Mouse (Mus musculus) megakaryocyte, embryonic 14.5 days (primary cell): Measurements from ENCODE around the gene Trip10. TPM values are rescaled to one million over a fixed set of nuclear protein-coding genes. Genes with fewer than 3 reads are reported as not detected.
A peak's percentile ranks its signal among the peaks of the same experiment; 100 is the strongest.

Source experiments
- H3K27me3 ChIP-seq: replicated peaks from 2 replicates; pipeline ENCODE3; 2012; ENCODE audit warnings: inconsistent platforms
- H3K36me3 ChIP-seq: replicated peaks from 2 replicates; pipeline ENCODE3; 2012; ENCODE audit warnings: low read length, inconsistent platforms, mixed read lengths
- H3K4me1 ChIP-seq: 2 replicates; pipeline ENCODE4 v1.6.1; 2012; ENCODE audit warnings: inconsistent platforms
- H3K4me3 ChIP-seq: replicated peaks from 2 replicates; pipeline ENCODE3; 2012; ENCODE audit warnings: moderate library complexity, mild to moderate bottlenecking, inconsistent platforms
- H3K9me3 ChIP-seq: 2 replicates; pipeline ENCODE4 v1.6.1; 2012; ENCODE audit warnings: inconsistent platforms
- FLI1 ChIP-seq: IDR thresholded peaks from 2 replicates; pipeline ENCODE4 v1.6.1; 2012; ENCODE audit warnings: low read length, inconsistent platforms, mixed read lengths
- GATA1 ChIP-seq: IDR thresholded peaks from 3 replicates; pipeline ENCODE4 v1.6.1; 2012; ENCODE audit warnings: mixed read lengths, low read length, inconsistent platforms, borderline replicate concordance
- polyA plus RNA-seq: library from polyadenylated mRNA; stranded (reverse); fragments of >175 nt; gene quantifications from 2 replicates; pipeline ENCODE4 v1.2.3, GENCODE M21; 2012; ENCODE audit warnings: low replicate concordance; ENCODE audit not compliant: insufficient read depth

Gene Trip10
- polyA plus RNA-seq, 1 experiment, result 45.7 TPM

DNA sequence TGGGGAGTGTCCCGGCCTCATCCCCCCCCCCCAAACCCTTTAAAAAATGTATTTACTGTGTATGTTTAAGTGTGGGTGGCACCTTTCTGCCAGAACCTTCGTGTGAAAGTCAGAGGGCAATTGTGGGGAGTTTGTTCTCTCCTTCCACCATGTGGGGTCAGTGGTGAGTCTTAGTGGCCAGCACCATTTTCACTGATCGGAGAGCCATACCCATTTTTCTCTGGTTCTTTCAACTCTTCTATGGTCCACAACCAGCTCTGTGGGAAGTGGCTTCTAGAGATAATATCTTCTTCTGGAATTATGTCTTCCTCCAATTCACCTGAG is 29.4 kb upstream of the Trip10 start:
- Histone ChIP-seq H3K4me3 (peak overlapping the region; percentile 84), H3K4me1 (peaks cover 74% of the 10 kb centered on the region), H3K36me3 (peaks cover 2% of the 10 kb centered on the region), H3K9me3 (no peaks in the 10 kb centered on the region), H3K27me3 (peaks cover 61% of the 10 kb centered on the region)
- TF ChIP-seq GATA1 (no peak), FLI1 (no peak)

DNA sequence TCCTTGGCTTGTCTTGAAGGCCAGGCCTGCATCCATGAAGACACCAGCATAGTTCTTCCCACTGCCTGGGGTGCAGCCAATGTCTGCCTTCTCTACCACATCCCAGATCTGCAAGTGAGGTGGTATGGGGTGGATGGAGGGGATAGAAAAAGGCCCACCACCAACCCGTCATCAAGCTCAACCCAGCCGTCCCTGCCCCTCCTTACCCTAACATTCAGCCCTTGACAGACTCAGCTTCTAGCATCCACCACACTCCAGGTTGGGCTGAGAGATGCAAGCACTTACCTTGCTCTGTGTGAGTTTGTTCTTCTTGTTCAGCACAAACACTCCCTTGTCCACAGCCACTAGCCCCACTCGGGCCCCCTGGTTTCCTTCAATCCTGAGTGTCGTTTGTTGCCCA is 27.3 kb upstream of the Trip10 start:
- H3K9me3 ChIP-seq, result no peaks in the 10 kb centered on the region
- peaks cover 71% of the 10 kb centered on the region for H3K27me3 ChIP-seq
- H3K36me3 ChIP-seq, result no peaks in the 10 kb centered on the region
- H3K4me1 ChIP-seq, result peaks cover 66% of the 10 kb centered on the region
- no peak overlapping the region for H3K4me3 ChIP-seq
- no peak for TF ChIP-seq GATA1
- no peak for TF ChIP-seq FLI1

- no peak for TF ChIP-seq FLI1
- no peak for TF ChIP-seq GATA1
- Histone ChIP-seq H3K9me3 (no peaks in the 10 kb centered on the region), H3K27me3 (peaks cover 75% of the 10 kb centered on the region), H3K4me3 (no peak overlapping the region), H3K4me1 (peaks cover 60% of the 10 kb centered on the region), H3K36me3 (no peaks in the 10 kb centered on the region)
Observed at GRCm38 (mm10) chr17:57223313-57223712, 25.9 kb upstream of the Trip10 start.

DNA sequence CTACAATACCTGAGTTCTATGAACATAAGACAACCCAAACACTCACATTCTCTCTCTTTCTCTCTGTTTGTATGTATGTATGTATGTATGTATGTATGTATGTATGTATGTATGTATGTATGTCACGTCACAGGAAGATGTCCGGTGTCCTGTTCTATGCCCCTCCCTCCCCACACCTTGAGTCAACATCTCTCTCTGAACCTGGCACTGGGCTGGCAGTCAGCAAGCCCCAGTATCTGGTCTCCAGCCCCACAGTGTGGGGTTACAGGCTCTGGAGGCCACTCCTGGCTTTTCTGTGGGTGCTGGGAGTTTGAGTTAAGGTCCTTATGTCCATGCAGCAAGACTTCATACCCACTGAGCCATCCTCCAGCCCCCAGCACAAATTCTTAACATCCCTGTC is 21.8 kb upstream of the Trip10 start:
- TF ChIP-seq FLI1 (no peak), GATA1 (no peak)
- Histone ChIP-seq H3K4me3 (peak overlapping the region; percentile 30), H3K4me1 (peaks cover 70% of the 10 kb centered on the region), H3K9me3 (no peaks in the 10 kb centered on the region), H3K27me3 (peaks cover 64% of the 10 kb centered on the region), H3K36me3 (no peaks in the 10 kb centered on the region)

- Histone ChIP-seq H3K4me1 (peaks cover 69% of the 10 kb centered on the region), H3K4me3 (peak within 1 kb of the TSS; percentile 30), H3K9me3 (no peaks in the 10 kb centered on the region), H3K27me3 (peaks cover 62% of the 10 kb centered on the region), H3K36me3 (no peaks in the 10 kb centered on the region)
- TF ChIP-seq GATA1, result no peak
- TF ChIP-seq FLI1, result no peak
Observed at GRCm38 (mm10) chr17:57228014-57228413, 21.2 kb upstream of the Trip10 start, which contains the start of gene C3. Gene C3 (minus strand): TSS chr17:57228136.

DNA sequence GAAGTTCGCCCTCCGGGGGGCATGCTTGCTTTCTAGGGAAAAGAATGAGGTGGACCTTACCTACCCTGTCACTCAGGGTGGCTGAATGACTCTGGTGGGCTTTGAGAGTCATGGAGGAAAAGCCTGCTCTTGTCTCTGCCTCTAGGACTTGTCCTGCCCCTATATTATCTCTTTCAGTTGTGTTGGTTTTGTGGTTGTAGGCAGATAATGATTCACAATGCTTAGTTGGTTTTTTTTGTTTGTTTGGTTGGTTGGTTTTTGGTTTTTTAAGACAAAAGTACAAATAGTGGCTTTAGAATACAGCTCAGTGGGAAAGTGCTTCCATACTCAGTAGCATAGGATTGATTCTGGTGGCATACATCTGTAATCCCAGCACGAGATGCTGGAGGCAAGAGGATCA is 20.4 kb upstream of the Trip10 start:
- Histone ChIP-seq H3K36me3 (peaks cover 2% of the 10 kb centered on the region), H3K27me3 (peaks cover 55% of the 10 kb centered on the region), H3K9me3 (no peaks in the 10 kb centered on the region), H3K4me3 (no peak overlapping the region), H3K4me1 (peaks cover 63% of the 10 kb centered on the region)
- TF ChIP-seq GATA1, result no peak
- no peak for TF ChIP-seq FLI1

- H3K36me3 ChIP-seq, result peaks cover 14% of the 10 kb centered on the region
- H3K4me1 ChIP-seq, result peaks cover 62% of the 10 kb centered on the region
- H3K4me3 ChIP-seq, result no peak overlapping the region
- no peaks in the 10 kb centered on the region for H3K9me3 ChIP-seq
- H3K27me3 ChIP-seq, result peaks cover 43% of the 10 kb centered on the region
- TF ChIP-seq GATA1, result no peak
- TF ChIP-seq FLI1, result no peak
Observed at GRCm38 (mm10) chr17:57229851-57230727, 19.2 kb upstream of the Trip10 start.

- H3K27me3 ChIP-seq, result peaks cover 37% of the 10 kb centered on the region
- H3K9me3 ChIP-seq, result no peaks in the 10 kb centered on the region
- no peak overlapping the region for H3K4me3 ChIP-seq
- TF ChIP-seq GATA1 (no peak), FLI1 (no peak)
- H3K4me1 ChIP-seq, result peaks cover 59% of the 10 kb centered on the region
- peaks cover 21% of the 10 kb centered on the region for H3K36me3 ChIP-seq
Observed at GRCm38 (mm10) chr17:57230728-57231125, 18.5 kb upstream of the Trip10 start.

DNA sequence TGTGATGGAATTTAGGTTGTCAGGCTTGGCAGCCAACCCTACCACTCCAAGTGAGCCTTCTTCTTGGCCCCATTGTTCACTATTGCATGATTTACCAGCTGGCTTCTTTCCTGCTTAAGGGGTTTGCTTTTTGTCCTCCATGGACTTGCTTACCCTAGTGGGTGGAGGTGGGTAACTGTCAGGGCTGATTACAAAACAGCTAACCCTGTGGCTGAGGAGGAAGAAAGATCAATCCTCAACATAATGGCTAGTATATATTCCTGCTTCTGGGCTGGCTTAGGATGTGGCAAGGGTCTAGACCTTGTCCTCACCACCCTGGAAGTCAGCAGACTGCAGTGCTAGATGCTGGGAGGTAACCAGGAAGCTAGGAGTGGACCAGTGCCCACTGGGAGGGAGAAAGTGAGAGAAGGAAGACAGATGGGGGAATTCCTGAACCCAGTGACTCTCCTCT is 17.9 kb upstream of the Trip10 start:
- H3K27me3 ChIP-seq, result peaks cover 31% of the 10 kb centered on the region
- TF ChIP-seq FLI1 (no peak), GATA1 (no peak)
- no peaks in the 10 kb centered on the region for H3K9me3 ChIP-seq
- H3K36me3 ChIP-seq, result peaks cover 27% of the 10 kb centered on the region
- no peak overlapping the region for H3K4me3 ChIP-seq
- H3K4me1 ChIP-seq, result peaks cover 56% of the 10 kb centered on the region

DNA sequence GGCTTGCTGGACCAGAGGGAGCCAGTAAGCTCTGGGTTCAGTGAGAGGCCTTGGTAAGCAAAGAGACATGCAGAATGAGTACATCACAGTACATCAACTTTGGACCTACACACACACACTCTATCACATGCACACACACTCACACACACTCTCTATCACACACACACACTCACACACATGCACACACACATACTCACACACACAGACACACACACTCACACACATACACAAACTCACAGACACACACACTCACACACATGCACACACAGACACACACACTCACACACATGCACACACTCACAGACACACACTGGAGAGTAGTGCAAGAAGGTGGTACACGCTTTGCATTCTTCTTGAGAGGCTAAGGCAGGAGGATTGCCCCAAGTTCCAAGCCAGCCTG is 17.1 kb upstream of the Trip10 start:
- no peak for TF ChIP-seq FLI1
- TF ChIP-seq GATA1, result no peak

More for the DNA sequence above, 17.1 kb upstream of the Trip10 start:
- Histone ChIP-seq H3K27me3 (peaks cover 23% of the 10 kb centered on the region), H3K4me3 (peak overlapping the region; percentile 28), H3K4me1 (peaks cover 50% of the 10 kb centered on the region), H3K9me3 (no peaks in the 10 kb centered on the region), H3K36me3 (peaks cover 35% of the 10 kb centered on the region)
